ENCODE assay signal across 8 mouse cellular contexts in genomic region chr6:35288114-35288761, GRCm38 (mm10). TPM values are rescaled to one million over a fixed set of nuclear protein-coding genes. Genes with fewer than 3 reads are reported as not detected.
DNase-seq lines count a peak whose midpoint lies in the region; ATAC-seq and TF ChIP-seq lines count a peak whose summit lies in the region.

No protein-coding gene starts in this region.

- no peak for TF ChIP-seq POLR2A in heart, adult 2 months (IDR thresholded peaks at IDR 0.05; ENCODE audit: insufficient read depth, low read depth, low read length)

- intact Hi-C loops in heart, adult 2 months (cut with DNase I), result no loop called here
- intact Hi-C loops in left cerebral cortex, postnatal 36 days (cut with DNase I), result no loop called here

- peak; percentile 30 for ATAC-seq in forebrain, embryonic 13.5 days
- ATAC-seq in forebrain, embryonic 11.5 days (replicated peaks; ENCODE audit: low FRiP score), result no peak

- TF ChIP-seq EP300 in heart, adult 2 months (IDR thresholded peaks at IDR 0.05; ENCODE audit: insufficient read depth, low read depth, low read length), result peak; percentile 15; the same call in 1 of the 2 replicates

- H3K4me2 ChIP-seq in forebrain, embryonic 13.5 days, result no peak overlapping the region
- no peak overlapping the region for H3K4me2 ChIP-seq in forebrain, embryonic 11.5 days (ENCODE audit: low read depth, low read length, severe bottlenecking)

- H3K9me3 ChIP-seq in forebrain, embryonic 13.5 days (replicated peaks), result no peaks in the 10 kb centered on the region
- no peaks in the 10 kb centered on the region for H3K9me3 ChIP-seq in forebrain, embryonic 11.5 days (ENCODE audit: control insufficient read depth, low read length)

- no peaks in the 10 kb centered on the region for H3K36me3 ChIP-seq in forebrain, embryonic 13.5 days (ENCODE audit: poor library complexity, severe bottlenecking)
- H3K36me3 ChIP-seq in forebrain, embryonic 11.5 days (ENCODE audit: control insufficient read depth, insufficient read depth, low read length), result no peaks in the 10 kb centered on the region
- H3K36me3 ChIP-seq in heart, adult 2 months (ENCODE audit: control insufficient read depth, insufficient read depth, low read length), result no peaks in the 10 kb centered on the region

- no peak for DNase-seq in forebrain, embryonic 11.5 days (ENCODE audit: low spot score)
- peak; percentile 17 for DNase-seq in cerebellum, adult 9-11 months
- peak; percentile 50 to 65 for DNase-seq in heart, adult 2 months
- peak; percentile 51 for DNase-seq in kidney, adult 18-20 months
- DNase-seq in left cerebral cortex, postnatal 36 days (ENCODE audit: low spot score in 2 of 2), result peak; percentile 42 to 47
- DNase-seq in ovary, postnatal 14 days (ENCODE audit: low spot score), result peak; percentile 52
- no peak for DNase-seq in thymus, postnatal 36 days

- H3K9ac ChIP-seq in forebrain, embryonic 13.5 days, result no peak overlapping the region
- no peak overlapping the region for H3K9ac ChIP-seq in forebrain, embryonic 11.5 days (ENCODE audit: low read length)
- H3K9ac ChIP-seq in heart, adult 2 months (ENCODE audit: low read depth, low read length), result no peak overlapping the region

- no peaks in the 10 kb centered on the region for H3K79me2 ChIP-seq in heart, adult 2 months (replicated peaks; ENCODE audit: control insufficient read depth, insufficient read depth, low read length)

- WGBS in forebrain, embryonic 13.5 days, result 71% methylated on average over 11 of the region's 11 CpGs
- WGBS in forebrain, embryonic 11.5 days, result 84% methylated on average over 11 of the region's 11 CpGs
- 33% methylated on average over 11 of the region's 11 CpGs for WGBS in heart, adult 2 months

- peaks cover 13% of the 10 kb centered on the region for H3K4me1 ChIP-seq in forebrain, embryonic 13.5 days
- H3K4me1 ChIP-seq in forebrain, embryonic 11.5 days (replicated peaks; ENCODE audit: control insufficient read depth, insufficient read depth, low read length), result no peaks in the 10 kb centered on the region; the same call in 1 of the 2 replicates
- peaks cover 6% of the 10 kb centered on the region for H3K4me1 ChIP-seq in heart, adult 2 months (ENCODE audit: control insufficient read depth, insufficient read depth, low read length)

- H3K27me3 ChIP-seq in forebrain, embryonic 13.5 days, result no peaks in the 10 kb centered on the region
- no peaks in the 10 kb centered on the region for H3K27me3 ChIP-seq in forebrain, embryonic 11.5 days (ENCODE audit: control insufficient read depth, insufficient read depth, low read length)
- no peaks in the 10 kb centered on the region for H3K27me3 ChIP-seq in heart, adult 2 months (ENCODE audit: control insufficient read depth, insufficient read depth, low read length)

- no peak overlapping the region for H3K4me3 ChIP-seq in forebrain, embryonic 13.5 days
- no peak overlapping the region for H3K4me3 ChIP-seq in forebrain, embryonic 11.5 days (ENCODE audit: low read depth, low read length)
- H3K4me3 ChIP-seq in heart, adult 2 months, result no peak overlapping the region

- TF ChIP-seq CTCF in heart, adult 2 months (IDR thresholded peaks at IDR 0.05), result peak; percentile 50

- no peak overlapping the region for H3K27ac ChIP-seq in forebrain, embryonic 13.5 days
- no peak overlapping the region for H3K27ac ChIP-seq in forebrain, embryonic 11.5 days (ENCODE audit: low read depth, low read length)
- peak overlapping the region; percentile 47 for H3K27ac ChIP-seq in heart, adult 2 months

RNA-seq across cellular contexts. Expression of gene Slc13a4, which starts 19.7 kb away (rescaled TPM):
- 0.50 and 0.94 TPM in 2 replicates for polyA plus RNA-seq in forebrain, embryonic 13.5 days (2015; fragmentation: Nextera tagmentation; extraction: Ambion mirVana)
- 0.15 and 0.32 TPM in 2 replicates for polyA plus RNA-seq in forebrain, embryonic 11.5 days (2014; fragmentation: Nextera tagmentation; extraction: Ambion mirVana)
- not detected for total RNA-seq in heart, adult 2 months (2021)
- polyA plus RNA-seq in heart, adult 2 months (2012; rRNA removed), result 0.53 and 0.70 TPM in 2 replicates
- total RNA-seq in left cerebral cortex, postnatal 36 days (2021), result 10 to 100 TPM in 1 of 2 experiments, 1 to 10 TPM in 1; 7.3 to 13.6 TPM

RNA-seq across cellular contexts. Expression of gene Fam180a, which starts 37.7 kb away (rescaled TPM):
- not detected in 2 replicates for polyA plus RNA-seq in forebrain, embryonic 13.5 days (2015; fragmentation: Nextera tagmentation; extraction: Ambion mirVana)
- polyA plus RNA-seq in forebrain, embryonic 11.5 days (2014; fragmentation: Nextera tagmentation; extraction: Ambion mirVana), result not detected in 2 replicates
- total RNA-seq in heart, adult 2 months (2021), result under 1 TPM; 0.34 to 0.41 TPM
- polyA plus RNA-seq in heart, adult 2 months (2012; rRNA removed), result 0.16 and 0.23 TPM in 2 replicates
- total RNA-seq in left cerebral cortex, postnatal 36 days (2021), result 1 to 10 TPM; 2.8 to 5.7 TPM

Comparison
In these comparisons a context has a peak if more than half of its experiments do, and no peak if none do; other contexts are left out.
1. DNase-seq: peak in cerebellum, adult 9-11 months (single experiment), heart, adult 2 months (2 of 2), kidney, adult 18-20 months (single experiment), left cerebral cortex, postnatal 36 days (2 of 2) and ovary, postnatal 14 days (single experiment); none in forebrain, embryonic 11.5 days (single experiment) and thymus, postnatal 36 days (0 of 2).